Mouse (Mus musculus) erythroblast, embryonic 14.5 days (primary cell): ENCODE measurements at regions not wholly inside any gene's neighbourhood (a gene's known extent, or its start where the extent isn't known, plus 50 kb on each side); places are given as distances from the start of the nearest gene placed in this dataset.

Experiments used
- GATA1 ChIP-seq: IDR thresholded peaks from 2 replicates; pipeline ENCODE4 v1.6.1; 2012; ENCODE audit warnings: low read length, inconsistent platforms, mixed read lengths
- TAL1 ChIP-seq: IDR thresholded peaks from 3 replicates; pipeline ENCODE4 v1.6.1; 2012; ENCODE audit warnings: low read length, inconsistent platforms, mixed read lengths

- TF ChIP-seq TAL1 (no peak), GATA1 (no peak)
Measured at GRCm38 (mm10) chr6:31192197-31192596, 206.3 kb upstream of the Mkln1 start.
